Mouse (Mus musculus): ENCODE measurements around the gene Aqp3. TPM values are rescaled to one million over a fixed set of nuclear protein-coding genes. Genes with fewer than 3 reads are reported as not detected.
"Not testable (repeated sequence)": the region's sequence is repeated elsewhere in the genome, so short reads cannot be mapped to it uniquely, and the experiment has no call there.

Aqp3 gene
- polyA plus RNA-seq, 1 experiment, result 3.4 TPM

DNA sequence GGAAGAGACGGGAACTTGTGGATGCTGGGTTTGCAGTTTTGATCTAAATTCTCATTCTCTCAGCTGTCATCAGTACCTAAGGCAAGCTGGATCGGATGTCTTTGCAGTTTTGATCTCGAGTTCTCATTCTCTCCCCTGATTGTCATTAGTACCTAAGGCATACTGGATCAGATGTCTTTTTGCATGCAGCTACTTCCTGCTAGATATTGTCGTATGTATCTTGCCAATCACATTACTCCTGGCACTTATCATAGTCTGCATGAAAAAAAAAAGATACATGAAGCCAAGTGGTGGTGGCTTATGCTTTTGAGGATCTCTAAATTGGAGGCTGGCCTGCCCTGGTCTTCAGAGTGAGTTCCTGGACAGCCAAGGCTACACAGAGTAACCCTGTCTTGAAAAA lies 13.2 kb downstream of the Aqp3 start:
- Histone ChIP-seq H3K4me1 (ENCODE audit: control insufficient read depth, insufficient read depth, insufficient read length) (no peaks in the 10 kb centered on the region), H3K27ac (ENCODE audit: insufficient read depth, low read length) (no peak overlapping the region)
- 89% methylated on average over 4 of the region's 4 CpGs for WGBS

DNA sequence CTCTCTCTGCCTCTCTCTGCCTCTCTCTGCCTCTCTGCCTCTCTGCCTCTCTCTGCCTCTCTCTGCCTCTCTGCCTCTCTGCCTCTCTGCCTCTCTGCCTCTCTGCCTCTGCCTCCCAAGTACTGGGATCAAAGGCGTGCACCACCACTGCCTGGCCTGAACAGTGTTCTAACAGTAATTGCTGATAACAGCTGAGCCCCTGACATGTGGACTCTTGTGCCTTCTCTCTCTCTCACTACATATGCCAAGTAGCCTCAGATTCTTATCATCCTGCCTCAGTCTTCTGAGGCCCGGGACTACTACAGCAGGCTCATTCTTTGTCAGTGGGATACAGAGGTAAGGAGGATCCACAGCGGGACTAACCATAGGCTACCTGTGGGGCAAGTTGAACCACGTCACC lies 15.2 kb downstream of the Aqp3 start:
- not testable (repeated sequence) for H3K27me3 ChIP-seq (ENCODE audit: control insufficient read depth, insufficient read depth, low read length); DNase-seq (ENCODE audit: low read depth in 1 of 2, low spot score in 2 of 2); H3K27ac ChIP-seq (ENCODE audit: insufficient read depth, low read length); H3K4me3 ChIP-seq (ENCODE audit: extremely low read depth, insufficient read depth, insufficient read length); H3K36me3 ChIP-seq (ENCODE audit: control insufficient read depth, insufficient read depth, low read length); H3K4me1 ChIP-seq (ENCODE audit: control insufficient read depth, insufficient read depth, insufficient read length)
- WGBS, result 70% methylated on average over 4 of the region's 4 CpGs

More for the DNA sequence above, 13.2 kb downstream of the Aqp3 start:
- Histone ChIP-seq H3K27me3 (ENCODE audit: control insufficient read depth, insufficient read depth, low read length) (no peaks in the 10 kb centered on the region), H3K4me3 (ENCODE audit: extremely low read depth, insufficient read depth, insufficient read length) (no peak overlapping the region), H3K36me3 (ENCODE audit: control insufficient read depth, insufficient read depth, low read length) (no peaks in the 10 kb centered on the region)
- no peak for TF ChIP-seq CTCF (IDR thresholded peaks at IDR 0.05; ENCODE audit: extremely low read depth, insufficient read depth, insufficient read length, insufficient replicate concordance)
- no peak for TF ChIP-seq POLR2A (IDR thresholded peaks at IDR 0.05; ENCODE audit: low read depth, low read length)
- no peak for DNase-seq (ENCODE audit: low read depth in 1 of 2, low spot score in 2 of 2)

DNA sequence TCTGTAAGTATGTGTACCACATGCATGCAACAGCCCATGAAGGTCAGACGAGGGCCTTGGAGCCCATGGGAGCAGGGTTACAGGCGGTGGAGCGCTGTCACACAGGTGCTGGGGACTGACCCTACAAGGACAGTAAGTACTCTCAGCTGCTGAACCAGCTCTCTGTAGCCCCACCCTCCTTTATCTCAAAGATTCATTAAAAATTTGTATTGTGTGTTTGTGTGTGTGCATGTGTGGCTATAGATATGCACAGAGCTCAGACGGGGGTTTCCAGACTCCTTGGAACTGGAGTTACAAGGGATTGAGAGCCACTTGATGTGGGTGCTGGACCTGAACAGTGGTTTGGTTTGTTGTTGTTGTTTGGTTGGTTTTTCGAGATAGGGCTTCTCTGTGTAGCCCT lies 16.2 kb downstream of the Aqp3 start:
- H3K4me1 ChIP-seq (ENCODE audit: control insufficient read depth, insufficient read depth, insufficient read length), result no peaks in the 10 kb centered on the region
- no peaks in the 10 kb centered on the region for H3K36me3 ChIP-seq (ENCODE audit: control insufficient read depth, insufficient read depth, low read length)
- 78% methylated on average over 5 of the region's 5 CpGs for WGBS
- no peak for DNase-seq (ENCODE audit: low read depth in 1 of 2, low spot score in 2 of 2)
- H3K27ac ChIP-seq (ENCODE audit: insufficient read depth, low read length), result no peak overlapping the region
- H3K27me3 ChIP-seq (ENCODE audit: control insufficient read depth, insufficient read depth, low read length), result no peaks in the 10 kb centered on the region
- H3K4me3 ChIP-seq (ENCODE audit: extremely low read depth, insufficient read depth, insufficient read length), result no peak overlapping the region
- no peak for TF ChIP-seq CTCF (IDR thresholded peaks at IDR 0.05; ENCODE audit: extremely low read depth, insufficient read depth, insufficient read length, insufficient replicate concordance)

DNA sequence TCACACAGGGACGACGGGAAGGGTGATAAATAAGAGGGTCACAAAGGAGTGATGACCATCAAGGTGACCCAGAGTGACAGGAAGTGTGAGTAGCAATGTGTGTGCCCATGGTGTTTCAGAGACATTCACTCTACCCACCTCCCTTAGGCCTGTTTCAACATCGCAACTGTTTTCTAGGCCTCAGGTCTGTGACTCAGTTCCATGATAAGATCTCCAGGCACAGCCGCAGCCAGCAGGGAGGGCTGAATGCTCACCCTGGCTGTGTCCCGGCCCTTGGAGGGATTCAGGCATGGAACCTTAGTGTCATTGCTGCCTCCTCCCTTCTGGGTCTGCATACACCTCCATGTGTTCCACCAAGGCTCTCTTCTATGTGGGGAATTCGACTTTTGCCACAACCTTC lies 19.3 kb downstream of the Aqp3 start:
- Histone ChIP-seq H3K36me3 (ENCODE audit: control insufficient read depth, insufficient read depth, low read length) (no peaks in the 10 kb centered on the region), H3K27ac (ENCODE audit: insufficient read depth, low read length) (no peak overlapping the region), H3K27me3 (ENCODE audit: control insufficient read depth, insufficient read depth, low read length) (no peaks in the 10 kb centered on the region), H3K4me1 (ENCODE audit: control insufficient read depth, insufficient read depth, insufficient read length) (no peaks in the 10 kb centered on the region), H3K4me3 (ENCODE audit: extremely low read depth, insufficient read depth, insufficient read length) (no peak overlapping the region)
- 83% methylated on average over 6 of the region's 6 CpGs for WGBS
- no peak for TF ChIP-seq CTCF (IDR thresholded peaks at IDR 0.05; ENCODE audit: extremely low read depth, insufficient read depth, insufficient read length, insufficient replicate concordance)
- no peak for TF ChIP-seq POLR2A (IDR thresholded peaks at IDR 0.05; ENCODE audit: low read depth, low read length)
- no peak for DNase-seq (ENCODE audit: low read depth in 1 of 2, low spot score in 2 of 2)

DNA sequence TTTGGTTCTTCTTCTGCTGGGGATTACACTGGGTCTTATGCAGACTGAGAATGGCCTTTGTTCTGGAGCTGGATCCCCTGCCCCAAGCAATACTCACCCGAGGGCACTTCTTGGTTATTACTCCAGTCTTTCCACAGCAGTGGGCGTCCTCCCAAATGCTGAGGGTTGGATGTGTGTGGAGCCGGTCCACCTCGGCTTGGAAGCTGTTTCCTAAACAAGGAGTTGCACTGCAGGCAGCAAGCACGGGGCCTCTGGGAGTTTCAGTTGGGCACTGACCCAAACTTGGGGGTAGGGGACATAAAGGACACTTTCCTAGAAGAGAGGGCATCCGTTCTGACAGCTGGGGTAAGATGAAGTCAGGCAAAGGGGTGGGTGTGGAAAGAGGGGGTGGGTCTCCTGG lies 23.5 kb downstream of the Aqp3 start:
- no peaks in the 10 kb centered on the region for H3K27me3 ChIP-seq (ENCODE audit: control insufficient read depth, insufficient read depth, low read length)
- H3K27ac ChIP-seq (ENCODE audit: insufficient read depth, low read length), result no peak overlapping the region
- H3K4me3 ChIP-seq (ENCODE audit: extremely low read depth, insufficient read depth, insufficient read length), result no peak overlapping the region
- H3K36me3 ChIP-seq (ENCODE audit: control insufficient read depth, insufficient read depth, low read length), result no peaks in the 10 kb centered on the region
- TF ChIP-seq POLR2A (IDR thresholded peaks at IDR 0.05; ENCODE audit: low read depth, low read length) (no peak), CTCF (IDR thresholded peaks at IDR 0.05; ENCODE audit: extremely low read depth, insufficient read depth, insufficient read length, insufficient replicate concordance) (no peak)
- 77% methylated on average over 6 of the region's 6 CpGs for WGBS
- H3K4me1 ChIP-seq (ENCODE audit: control insufficient read depth, insufficient read depth, insufficient read length), result no peaks in the 10 kb centered on the region
- DNase-seq (ENCODE audit: low read depth in 1 of 2, low spot score in 2 of 2), result no peak

DNA sequence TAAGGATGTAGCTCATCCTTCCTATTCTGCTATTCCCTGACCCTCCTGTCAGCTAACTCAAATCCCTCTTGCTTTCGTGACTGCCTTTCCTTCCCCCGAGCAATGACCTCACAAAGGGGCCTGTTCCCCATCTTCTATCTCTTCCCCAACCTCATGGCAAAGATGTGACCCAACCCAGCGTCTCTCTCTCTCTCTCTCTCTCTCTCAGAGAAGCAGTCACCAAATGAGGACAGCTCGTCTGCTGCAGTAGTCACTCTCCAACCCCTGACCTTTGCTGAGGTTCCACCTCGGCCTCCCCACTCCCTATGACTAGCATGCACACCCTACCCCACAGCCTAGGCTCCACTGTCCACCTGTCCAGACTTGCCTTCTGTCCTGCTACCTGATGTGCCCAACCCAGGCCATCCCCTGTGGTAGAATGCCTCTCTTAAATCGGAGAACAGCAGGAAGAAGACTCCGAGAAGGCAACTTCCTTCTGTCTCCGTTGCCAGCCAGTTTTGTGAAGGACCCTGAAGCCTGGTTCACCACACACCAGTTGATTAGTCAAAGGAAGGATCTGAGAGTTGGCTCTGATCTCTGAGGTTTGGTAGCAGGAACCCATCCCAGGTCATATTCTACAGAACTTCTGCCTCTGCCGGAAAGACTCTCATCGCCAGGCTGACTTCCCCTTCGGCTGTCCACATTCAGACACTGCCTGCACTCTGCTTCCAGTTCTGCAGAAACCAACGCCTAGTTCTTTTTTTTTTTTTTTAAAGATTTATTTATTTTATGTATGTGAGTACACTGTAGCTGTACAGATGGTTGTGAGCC lies 24.8 kb downstream of the Aqp3 start:
- Histone ChIP-seq H3K4me1 (ENCODE audit: control insufficient read depth, insufficient read depth, insufficient read length) (no peaks in the 10 kb centered on the region), H3K27me3 (ENCODE audit: control insufficient read depth, insufficient read depth, low read length) (no peaks in the 10 kb centered on the region), H3K4me3 (ENCODE audit: extremely low read depth, insufficient read depth, insufficient read length) (no peak overlapping the region), H3K27ac (ENCODE audit: insufficient read depth, low read length) (no peak overlapping the region), H3K36me3 (ENCODE audit: control insufficient read depth, insufficient read depth, low read length) (no peaks in the 10 kb centered on the region)
- DNase-seq (ENCODE audit: low read depth in 1 of 2, low spot score in 2 of 2), result no peak
- TF ChIP-seq CTCF (IDR thresholded peaks at IDR 0.05; ENCODE audit: extremely low read depth, insufficient read depth, insufficient read length, insufficient replicate concordance), result no peak
- TF ChIP-seq POLR2A (IDR thresholded peaks at IDR 0.05; ENCODE audit: low read depth, low read length), result no peak
- 29% methylated on average over 12 of the region's 12 CpGs for WGBS

DNA sequence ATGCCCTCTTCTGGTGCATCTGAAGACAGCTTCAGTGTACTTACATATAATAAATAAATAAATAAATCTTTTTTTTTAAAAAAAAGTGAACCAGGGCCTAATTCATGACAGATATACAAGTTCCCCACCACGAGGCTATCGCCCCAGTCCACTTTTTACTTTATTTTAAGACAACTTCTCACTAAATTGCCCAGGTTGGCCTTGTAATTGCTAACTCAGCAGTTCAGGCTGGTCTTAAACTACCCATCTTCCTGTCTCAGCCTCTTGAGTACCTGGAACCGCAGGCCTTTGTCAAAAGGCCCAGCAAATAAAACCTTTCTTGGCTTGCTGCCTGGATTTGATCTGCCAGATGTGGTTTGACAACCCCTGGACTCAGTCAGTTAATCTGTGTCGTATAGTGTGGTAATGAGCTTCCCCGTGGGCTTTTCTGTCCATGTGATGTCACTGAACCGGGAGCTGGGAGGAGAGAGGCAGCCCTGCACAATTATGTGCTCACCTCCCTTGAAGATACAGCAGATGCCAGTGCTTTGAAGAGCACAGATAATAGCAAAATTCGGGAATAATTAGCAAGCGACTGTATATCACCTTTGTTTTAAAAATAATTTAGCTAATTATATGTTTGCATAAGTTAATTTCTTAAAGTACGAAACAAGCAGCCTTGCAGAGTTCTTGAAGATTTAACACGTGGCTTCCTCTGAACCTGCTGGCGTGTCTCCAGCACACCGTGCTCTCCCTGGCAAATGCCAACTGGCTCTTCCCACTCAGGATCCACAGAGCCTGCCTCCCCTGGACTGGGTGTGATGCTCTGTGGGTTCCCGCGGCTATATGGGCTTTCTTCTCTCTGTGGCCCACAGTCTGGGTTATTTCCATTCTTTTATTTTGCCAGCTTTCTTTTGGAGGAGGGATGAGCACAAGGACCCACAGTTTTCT lies 26.2 kb downstream of the Aqp3 start:
- no peak overlapping the region for H3K27ac ChIP-seq (ENCODE audit: insufficient read depth, low read length)
- H3K4me3 ChIP-seq (ENCODE audit: extremely low read depth, insufficient read depth, insufficient read length), result no peak overlapping the region
- no peak for DNase-seq (ENCODE audit: low read depth in 1 of 2, low spot score in 2 of 2)
- no peaks in the 10 kb centered on the region for H3K36me3 ChIP-seq (ENCODE audit: control insufficient read depth, insufficient read depth, low read length)
- TF ChIP-seq POLR2A (IDR thresholded peaks at IDR 0.05; ENCODE audit: low read depth, low read length) (no peak), CTCF (IDR thresholded peaks at IDR 0.05; ENCODE audit: extremely low read depth, insufficient read depth, insufficient read length, insufficient replicate concordance) (no peak)
- H3K4me1 ChIP-seq (ENCODE audit: control insufficient read depth, insufficient read depth, insufficient read length), result no peaks in the 10 kb centered on the region
- WGBS, result 80% methylated on average over 14 of the region's 14 CpGs
- no peaks in the 10 kb centered on the region for H3K27me3 ChIP-seq (ENCODE audit: control insufficient read depth, insufficient read depth, low read length)

Measured in spleen, adult 2 months (tissue).